Mouse (Mus musculus): ENCODE data around the gene Itgal. TPM values are rescaled to one million over a fixed set of nuclear protein-coding genes. Genes with fewer than 3 reads are reported as not detected.
A peak's percentile ranks its signal among the peaks of the same experiment; 100 is the strongest.

Gene Itgal
- polyA plus RNA-seq, 1 experiment, result 1.3 TPM

- no peak for TF ChIP-seq CTCF (IDR thresholded peaks at IDR 0.05; ENCODE audit: extremely low read depth, insufficient read depth, low read length)
- peak; percentile 99 for TF ChIP-seq POLR2A (IDR thresholded peaks at IDR 0.05; ENCODE audit: extremely low read depth, insufficient read depth, low read length)
- Histone ChIP-seq H3K27ac (ENCODE audit: insufficient read depth, low read length) (peak within 1 kb of the TSS; percentile 90), H3K4me1 (ENCODE audit: control insufficient read depth, insufficient read depth, low read length) (peaks cover 4% of the 10 kb centered on the region), H3K4me3 (ENCODE audit: insufficient read depth, low read length) (peak within 1 kb of the TSS; percentile 57)
Measured at GRCm38 (mm10) chr7:127273925-127274789, 21.9 kb upstream of the Itgal start, which contains the start of gene Sephs2. Gene Sephs2 (minus strand): TSS chr7:127274055.

- no peak for TF ChIP-seq POLR2A (IDR thresholded peaks at IDR 0.05; ENCODE audit: extremely low read depth, insufficient read depth, low read length)
- TF ChIP-seq CTCF (IDR thresholded peaks at IDR 0.05; ENCODE audit: extremely low read depth, insufficient read depth, low read length), result no peak
- peaks cover 4% of the 10 kb centered on the region; the same call in 1 of the 2 replicates for H3K4me1 ChIP-seq (ENCODE audit: control insufficient read depth, insufficient read depth, low read length)
- no peak overlapping the region for H3K27ac ChIP-seq (ENCODE audit: insufficient read depth, low read length)
- no peak overlapping the region for H3K4me3 ChIP-seq (ENCODE audit: insufficient read depth, low read length)
Measured at GRCm38 (mm10) chr7:127276519-127276961, 19.5 kb upstream of the Itgal start.

GRCm38 (mm10) chr7:127278311-127278710, 17.7 kb upstream of the Itgal start:
- peak; percentile 54 for TF ChIP-seq CTCF (IDR thresholded peaks at IDR 0.05; ENCODE audit: extremely low read depth, insufficient read depth, low read length)
- TF ChIP-seq POLR2A (IDR thresholded peaks at IDR 0.05; ENCODE audit: extremely low read depth, insufficient read depth, low read length), result no peak
- no peaks in the 10 kb centered on the region for H3K4me1 ChIP-seq (ENCODE audit: control insufficient read depth, insufficient read depth, low read length)
- H3K4me3 ChIP-seq (ENCODE audit: insufficient read depth, low read length), result no peak overlapping the region
- no peak overlapping the region for H3K27ac ChIP-seq (ENCODE audit: insufficient read depth, low read length)

- no peak for TF ChIP-seq POLR2A (IDR thresholded peaks at IDR 0.05; ENCODE audit: extremely low read depth, insufficient read depth, low read length)
- TF ChIP-seq CTCF (IDR thresholded peaks at IDR 0.05; ENCODE audit: extremely low read depth, insufficient read depth, low read length), result no peak
- Histone ChIP-seq H3K4me3 (ENCODE audit: insufficient read depth, low read length) (no peak overlapping the region), H3K4me1 (ENCODE audit: control insufficient read depth, insufficient read depth, low read length) (no peaks in the 10 kb centered on the region), H3K27ac (ENCODE audit: insufficient read depth, low read length) (no peak overlapping the region)
Measured at GRCm38 (mm10) chr7:127280092-127280491, 16.0 kb upstream of the Itgal start.

GRCm38 (mm10) chr7:127281114-127281513, 14.9 kb upstream of the Itgal start:
- H3K4me3 ChIP-seq (ENCODE audit: insufficient read depth, low read length), result no peak overlapping the region
- H3K27ac ChIP-seq (ENCODE audit: insufficient read depth, low read length), result no peak overlapping the region
- no peaks in the 10 kb centered on the region for H3K4me1 ChIP-seq (ENCODE audit: control insufficient read depth, insufficient read depth, low read length)
- TF ChIP-seq CTCF (IDR thresholded peaks at IDR 0.05; ENCODE audit: extremely low read depth, insufficient read depth, low read length) (no peak), POLR2A (IDR thresholded peaks at IDR 0.05; ENCODE audit: extremely low read depth, insufficient read depth, low read length) (no peak)

- TF ChIP-seq POLR2A (IDR thresholded peaks at IDR 0.05; ENCODE audit: extremely low read depth, insufficient read depth, low read length), result no peak
- no peak for TF ChIP-seq CTCF (IDR thresholded peaks at IDR 0.05; ENCODE audit: extremely low read depth, insufficient read depth, low read length)
- no peak overlapping the region for H3K4me3 ChIP-seq (ENCODE audit: insufficient read depth, low read length)
- no peaks in the 10 kb centered on the region for H3K4me1 ChIP-seq (ENCODE audit: control insufficient read depth, insufficient read depth, low read length)
- H3K27ac ChIP-seq (ENCODE audit: insufficient read depth, low read length), result no peak overlapping the region
Measured at GRCm38 (mm10) chr7:127282190-127282589, 13.9 kb upstream of the Itgal start.

GRCm38 (mm10) chr7:127285154-127285553, 10.9 kb upstream of the Itgal start:
- no peak for TF ChIP-seq POLR2A (IDR thresholded peaks at IDR 0.05; ENCODE audit: extremely low read depth, insufficient read depth, low read length)
- no peak for TF ChIP-seq CTCF (IDR thresholded peaks at IDR 0.05; ENCODE audit: extremely low read depth, insufficient read depth, low read length)
- Histone ChIP-seq H3K4me3 (ENCODE audit: insufficient read depth, low read length) (no peak overlapping the region), H3K4me1 (ENCODE audit: control insufficient read depth, insufficient read depth, low read length) (no peaks in the 10 kb centered on the region), H3K27ac (ENCODE audit: insufficient read depth, low read length) (no peak overlapping the region)

- no peak for TF ChIP-seq CTCF (IDR thresholded peaks at IDR 0.05; ENCODE audit: extremely low read depth, insufficient read depth, low read length)
- TF ChIP-seq POLR2A (IDR thresholded peaks at IDR 0.05; ENCODE audit: extremely low read depth, insufficient read depth, low read length), result no peak
- Histone ChIP-seq H3K4me1 (ENCODE audit: control insufficient read depth, insufficient read depth, low read length) (no peaks in the 10 kb centered on the region), H3K27ac (ENCODE audit: insufficient read depth, low read length) (no peak overlapping the region), H3K4me3 (ENCODE audit: insufficient read depth, low read length) (no peak overlapping the region)
Measured at GRCm38 (mm10) chr7:127287940-127288339, 8.1 kb upstream of the Itgal start.

- H3K4me1 ChIP-seq (ENCODE audit: control insufficient read depth, insufficient read depth, low read length), result no peaks in the 10 kb centered on the region
- no peak overlapping the region for H3K27ac ChIP-seq (ENCODE audit: insufficient read depth, low read length)
- H3K4me3 ChIP-seq (ENCODE audit: insufficient read depth, low read length), result no peak overlapping the region
- TF ChIP-seq CTCF (IDR thresholded peaks at IDR 0.05; ENCODE audit: extremely low read depth, insufficient read depth, low read length), result no peak
- TF ChIP-seq POLR2A (IDR thresholded peaks at IDR 0.05; ENCODE audit: extremely low read depth, insufficient read depth, low read length), result no peak
Measured at GRCm38 (mm10) chr7:127289306-127289705, 6.8 kb upstream of the Itgal start.

- Histone ChIP-seq H3K27ac (ENCODE audit: insufficient read depth, low read length) (no peak overlapping the region), H3K4me1 (ENCODE audit: control insufficient read depth, insufficient read depth, low read length) (no peaks in the 10 kb centered on the region), H3K4me3 (ENCODE audit: insufficient read depth, low read length) (no peak overlapping the region)
- TF ChIP-seq CTCF (IDR thresholded peaks at IDR 0.05; ENCODE audit: extremely low read depth, insufficient read depth, low read length) (no peak), POLR2A (IDR thresholded peaks at IDR 0.05; ENCODE audit: extremely low read depth, insufficient read depth, low read length) (no peak)
Measured at GRCm38 (mm10) chr7:127290142-127290541, 5.9 kb upstream of the Itgal start.
